Mouse (Mus musculus) stomach, postnatal 0 days (tissue): Measurements from ENCODE around the gene Nfasc.

Experiments used
- CTCF ChIP-seq: IDR thresholded peaks from 2 replicates; pipeline ENCODE4 v1.5.1; 2016; ENCODE audit warnings: antibody characterized with exemption, low read depth, mild to moderate bottlenecking, moderate library complexity
- EP300 ChIP-seq: optimal IDR thresholded peaks from 2 replicates; pipeline ENCODE3; 2016; ENCODE audit warnings: antibody characterized with exemption

GRCm38 (mm10) chr1:132537736-132538135, 203.9 kb downstream of the Nfasc start:
- TF ChIP-seq CTCF (no peak), EP300 (no peak)
